Mouse (Mus musculus) G1E (cell line): ENCODE results near the gene Cd8b1. TPM values are rescaled to one million over a fixed set of nuclear protein-coding genes. Genes with fewer than 3 reads are reported as not detected.

Source experiments
- ATAC-seq: 2 replicates; pipeline ENCODE4 v1.8.0; 2016; ENCODE audit warnings: mild to moderate bottlenecking; ENCODE audit not compliant: insufficient number of reproducible peaks, poor library complexity, low FRiP score, severe bottlenecking; ENCODE audit errors: extremely low read depth
- DNase-seq: peaks from one replicate; pipeline ENCODE4 v3.0.0; 2012; ENCODE audit warnings: low spot score
- H3K27me3 ChIP-seq: 2 replicates; pipeline ENCODE4 v1.6.1; 2012; ENCODE audit warnings: mild to moderate bottlenecking, low read length, inconsistent platforms; ENCODE audit not compliant: insufficient read depth
- H3K36me3 ChIP-seq: replicated peaks from 2 replicates; pipeline ENCODE3; 2012; ENCODE audit warnings: mild to moderate bottlenecking, inconsistent platforms
- H3K4me1 ChIP-seq: 2 replicates; pipeline ENCODE4 v1.6.1; 2012; ENCODE audit warnings: low read depth, low read length, inconsistent platforms, mixed read lengths; ENCODE audit not compliant: insufficient read depth
- H3K4me3 ChIP-seq: 2 replicates; pipeline ENCODE4 v1.5.1; 2012; ENCODE audit warnings: low read depth, mild to moderate bottlenecking, inconsistent platforms, low read length, moderate library complexity, mixed read lengths
- H3K9me3 ChIP-seq: replicated peaks from 2 replicates; pipeline ENCODE4 v1.6.1; 2012; ENCODE audit warnings: inconsistent platforms
- CTCF ChIP-seq: IDR thresholded peaks from 2 replicates; pipeline ENCODE4 v1.5.1; 2012; ENCODE audit warnings: low read depth, low read length, inconsistent platforms, mixed read lengths
- GATA1 ChIP-seq: IDR thresholded peaks from 2 replicates; pipeline ENCODE4 v1.6.1; 2012; ENCODE audit warnings: borderline replicate concordance, low read length, inconsistent platforms, mixed read lengths
- GATA2 ChIP-seq: IDR thresholded peaks from 2 replicates; pipeline ENCODE4 v1.6.1; 2012; ENCODE audit warnings: low read depth, low read length, inconsistent platforms, borderline replicate concordance
- POLR2AphosphoS5 ChIP-seq: IDR thresholded peaks from 2 replicates; pipeline ENCODE4 v1.6.1; 2012; ENCODE audit warnings: low read depth, low read length, inconsistent platforms; ENCODE audit not compliant: insufficient replicate concordance
- TAL1 ChIP-seq: conservative IDR thresholded peaks from 2 replicates; pipeline ENCODE4 v1.6.1; 2012; ENCODE audit warnings: low read depth, low read length, inconsistent platforms, mixed read lengths
- polyA plus RNA-seq: library from polyadenylated mRNA; stranded (reverse); fragments of >175 nt; gene quantifications from 2 replicates; pipeline ENCODE4 v1.2.3, GENCODE M21; 2012
- total RNA-seq, 2 experiments: library from RNA; stranded (forward) in 1 of 2; stranded (reverse) in 1 of 2; fragments of 200-1000 nt in 1 of 2; fragments of >200 nt in 1 of 2; fragmentation: Nextera tagmentation in 1 of 2; gene quantifications; 2 replicates each; pipeline ENCODE4 v1.2.3; 2014 to 2017

Cd8b1 gene
- total RNA-seq (2014; fragmentation: Nextera tagmentation) (not detected in 2 replicates), total RNA-seq (2017) (0.11 and 0.23 TPM in 2 replicates), polyA plus RNA-seq (not detected in 2 replicates)

DNA sequence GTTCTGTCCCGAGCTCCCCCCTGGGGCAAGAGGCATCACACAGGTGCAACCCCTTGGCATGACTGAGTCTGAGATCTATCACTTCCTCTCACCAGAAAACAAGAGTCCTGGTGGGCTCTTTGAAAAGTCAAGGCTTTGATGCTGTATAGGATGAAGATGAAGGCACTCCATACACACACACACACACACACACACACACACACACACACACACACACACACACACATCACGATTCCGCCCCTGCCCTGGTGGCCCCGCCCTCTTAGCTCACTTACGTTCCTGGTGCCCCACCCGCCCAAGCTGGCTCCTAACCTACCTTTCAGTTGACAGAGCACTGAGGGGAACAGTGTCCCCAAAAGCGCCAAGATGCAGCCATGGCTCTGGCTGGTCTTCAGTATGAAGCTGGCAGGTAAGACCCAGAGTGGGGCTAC is at the start of gene Cd8b1:
TSS of gene Cd8b1 (plus strand) at position 298 of the 431 bp plus-strand sequence.
- TF ChIP-seq GATA1 (no peak), POLR2AphosphoS5 (no peak), CTCF (no peak), GATA2 (no peak), TAL1 (no peak)
- Histone ChIP-seq H3K36me3 (no peaks in the 10 kb centered on the region), H3K27me3 (peaks cover 6% of the 10 kb centered on the region; the same call in 1 of the 2 replicates), H3K9me3 (no peaks in the 10 kb centered on the region), H3K4me1 (no peaks in the 10 kb centered on the region), H3K4me3 (no peak within 1 kb of the TSS)
- no peak for DNase-seq
- ATAC-seq, result no peak

GRCm38 (mm10) chr6:71273715-71274114 is 48.9 kb upstream of the Cd8b1 start:
- Histone ChIP-seq H3K36me3 (peaks cover 9% of the 10 kb centered on the region), H3K27me3 (no peaks in the 10 kb centered on the region), H3K4me3 (no peak overlapping the region; the same call in 1 of the 2 replicates), H3K9me3 (no peaks in the 10 kb centered on the region), H3K4me1 (peaks cover 40% of the 10 kb centered on the region)
- ATAC-seq, result no peak
- no peak for TF ChIP-seq GATA2
- no peak for TF ChIP-seq CTCF
- TF ChIP-seq TAL1, result no peak
- TF ChIP-seq GATA1, result no peak
- no peak for TF ChIP-seq POLR2AphosphoS5
- no peak for DNase-seq

DNA sequence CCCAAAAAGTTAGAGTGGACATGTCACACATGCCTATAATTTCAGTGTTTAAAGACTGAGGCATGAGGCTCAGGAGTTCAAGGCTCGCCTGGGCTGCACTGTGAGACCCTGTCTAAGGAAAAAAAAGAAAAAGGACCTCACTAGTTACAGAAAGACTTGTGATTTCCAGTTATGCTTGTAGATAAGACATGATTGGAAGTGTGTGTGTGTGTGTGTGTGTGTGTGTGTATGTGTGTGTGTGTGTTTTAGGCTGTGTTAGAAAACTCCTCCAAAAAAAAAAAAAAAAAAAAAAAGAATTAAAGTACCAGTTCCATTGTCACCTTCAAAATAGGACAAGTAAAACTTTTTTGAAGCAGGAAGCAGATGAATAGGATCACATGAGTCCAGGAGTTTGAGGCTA is 48.0 kb upstream of the Cd8b1 start:
- Histone ChIP-seq H3K4me3 (no peak overlapping the region), H3K27me3 (no peaks in the 10 kb centered on the region), H3K4me1 (peaks cover 32% of the 10 kb centered on the region), H3K36me3 (peaks cover 11% of the 10 kb centered on the region), H3K9me3 (no peaks in the 10 kb centered on the region)
- no peak for ATAC-seq
- no peak for DNase-seq
- TF ChIP-seq GATA2, result no peak
- no peak for TF ChIP-seq POLR2AphosphoS5
- no peak for TF ChIP-seq TAL1
- no peak for TF ChIP-seq GATA1
- no peak for TF ChIP-seq CTCF

- Histone ChIP-seq H3K9me3 (no peaks in the 10 kb centered on the region), H3K4me3 (no peak overlapping the region), H3K36me3 (peaks cover 16% of the 10 kb centered on the region), H3K4me1 (peaks cover 5% of the 10 kb centered on the region), H3K27me3 (no peaks in the 10 kb centered on the region)
- no peak for DNase-seq
- ATAC-seq, result no peak
- TF ChIP-seq CTCF (no peak), POLR2AphosphoS5 (no peak), TAL1 (no peak)
Observed at GRCm38 (mm10) chr6:71279418-71279817, 43.2 kb upstream of the Cd8b1 start.

DNA sequence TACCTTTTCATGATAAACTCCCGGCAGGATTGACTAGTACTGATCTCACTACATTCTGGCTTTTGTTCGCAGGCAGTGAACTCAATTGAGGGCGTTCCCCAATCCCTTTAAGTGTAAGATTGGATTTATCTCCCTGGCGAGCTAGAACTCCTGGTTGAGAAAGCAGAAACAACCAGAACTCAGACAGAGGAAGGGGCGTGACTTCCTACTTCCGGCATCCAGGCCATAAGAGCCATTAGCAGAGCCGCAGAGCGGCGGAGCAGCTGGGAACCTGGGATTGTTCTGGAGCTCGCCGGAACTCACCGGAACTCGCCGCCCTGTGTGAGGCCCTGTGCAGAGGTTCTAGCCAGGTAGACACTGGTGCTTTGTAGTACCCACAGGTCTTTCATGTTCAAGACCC is 29.1 kb upstream of the Cd8b1 start:
- ATAC-seq, result no peak
- TF ChIP-seq GATA1, result no peak
- TF ChIP-seq CTCF, result no peak
- TF ChIP-seq TAL1, result no peak
- TF ChIP-seq GATA2, result no peak
- TF ChIP-seq POLR2AphosphoS5, result no peak
- Histone ChIP-seq H3K36me3 (no peaks in the 10 kb centered on the region), H3K9me3 (no peaks in the 10 kb centered on the region), H3K4me1 (no peaks in the 10 kb centered on the region), H3K4me3 (no peak overlapping the region), H3K27me3 (peaks cover 14% of the 10 kb centered on the region)
- no peak for DNase-seq

DNA sequence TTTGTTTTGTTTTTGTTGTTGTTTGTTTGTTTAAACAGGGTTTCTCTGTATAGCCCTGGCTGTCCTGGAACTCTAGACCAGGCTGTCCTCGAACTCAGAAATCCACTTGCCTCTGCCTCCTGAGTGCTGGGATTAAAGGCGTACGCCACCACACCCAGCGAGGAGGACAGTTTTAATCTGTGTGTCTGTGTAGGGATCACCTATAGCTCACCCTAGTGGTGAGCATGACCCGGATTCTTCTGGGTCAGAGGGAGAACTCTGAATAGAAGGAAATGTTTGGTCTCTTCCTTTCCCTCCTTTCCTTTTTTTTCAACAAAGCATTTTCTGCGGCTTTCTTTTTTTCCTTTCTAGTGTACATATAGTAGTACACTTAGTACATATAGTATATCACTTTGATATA is 27.3 kb upstream of the Cd8b1 start:
- DNase-seq (no peak), ATAC-seq (no peak)
- H3K36me3 ChIP-seq, result no peaks in the 10 kb centered on the region
- peaks cover 15% of the 10 kb centered on the region for H3K27me3 ChIP-seq
- H3K4me1 ChIP-seq, result no peaks in the 10 kb centered on the region
- no peak for TF ChIP-seq TAL1
- no peak for TF ChIP-seq GATA1
- TF ChIP-seq GATA2, result no peak
- no peak for TF ChIP-seq CTCF
- TF ChIP-seq POLR2AphosphoS5, result no peak
- H3K4me3 ChIP-seq, result no peak overlapping the region
- H3K9me3 ChIP-seq, result no peaks in the 10 kb centered on the region

DNA sequence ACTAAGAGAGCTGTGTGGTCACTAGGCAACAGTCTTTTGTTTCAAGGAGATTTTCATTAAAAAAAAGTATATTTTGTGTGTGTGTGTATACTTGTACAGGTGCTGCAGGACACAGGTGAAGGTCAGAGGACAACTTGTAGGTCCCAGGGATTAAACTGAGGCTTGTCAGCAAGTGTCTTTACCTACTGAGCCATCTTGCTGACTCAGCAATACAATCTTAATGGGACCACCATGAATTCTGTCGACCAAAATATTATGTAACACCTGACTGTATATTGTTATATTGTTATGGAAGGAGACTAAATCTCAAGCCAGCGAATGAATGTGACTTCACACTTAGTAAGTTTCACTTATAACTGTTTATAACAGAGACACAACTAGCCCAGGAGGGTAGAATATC is 24.5 kb upstream of the Cd8b1 start:
- H3K4me3 ChIP-seq, result no peak overlapping the region
- ATAC-seq (no peak), DNase-seq (no peak)
- H3K27me3 ChIP-seq, result peaks cover 21% of the 10 kb centered on the region
- no peak for TF ChIP-seq GATA1
- TF ChIP-seq GATA2, result no peak
- TF ChIP-seq CTCF, result no peak
- no peak for TF ChIP-seq TAL1
- TF ChIP-seq POLR2AphosphoS5, result no peak
- H3K4me1 ChIP-seq, result no peaks in the 10 kb centered on the region
- H3K9me3 ChIP-seq, result no peaks in the 10 kb centered on the region
- H3K36me3 ChIP-seq, result no peaks in the 10 kb centered on the region
